Mouse (Mus musculus) liver (tissue): ENCODE measurements around the gene Pdik1l.
A peak's percentile ranks its signal among the peaks of the same experiment; 100 is the strongest.

Source experiments
- DNase-seq: peaks from one replicate; pipeline ENCODE4 v3.0.0-alpha.2; 2020; ENCODE audit warnings: mixed read lengths

Pdik1l gene

GRCm38 (mm10) chr4:134287575-134288025 lies at the start of gene Pdik1l:
Gene Pdik1l (minus strand): TSS chr4:134287895.
- peak; percentile 85 for DNase-seq

GRCm38 (mm10) chr4:134330281-134330680 lies 42.6 kb upstream of the Pdik1l start:
- no peak for DNase-seq

- no peak for DNase-seq
Observed at GRCm38 (mm10) chr4:134328832-134329231, 41.1 kb upstream of the Pdik1l start.

GRCm38 (mm10) chr4:134328151-134328550 lies 40.5 kb upstream of the Pdik1l start:
- no peak for DNase-seq

GRCm38 (mm10) chr4:134326859-134327530 lies 39.3 kb upstream of the Pdik1l start:
- DNase-seq = no peak

GRCm38 (mm10) chr4:134324655-134325054 lies 37.0 kb upstream of the Pdik1l start:
- no peak for DNase-seq

GRCm38 (mm10) chr4:134321524-134321923 lies 33.8 kb upstream of the Pdik1l start:
- DNase-seq = no peak

- no peak for DNase-seq
Observed at GRCm38 (mm10) chr4:134319674-134320073, 32.0 kb upstream of the Pdik1l start.

- no peak for DNase-seq
Observed at GRCm38 (mm10) chr4:134319074-134319473, 31.4 kb upstream of the Pdik1l start.

GRCm38 (mm10) chr4:134316390-134316789 lies 28.7 kb upstream of the Pdik1l start:
- DNase-seq = peak; percentile 37

- no peak for DNase-seq
Observed at GRCm38 (mm10) chr4:134315470-134315869, 27.8 kb upstream of the Pdik1l start.

- DNase-seq = no peak
Observed at GRCm38 (mm10) chr4:134314876-134315275, 27.2 kb upstream of the Pdik1l start, which contains the start of gene Trim63. Gene Trim63 (plus strand): TSS chr4:134315120.

- no peak for DNase-seq
Observed at GRCm38 (mm10) chr4:134314081-134314655, 26.5 kb upstream of the Pdik1l start.

GRCm38 (mm10) chr4:134312901-134313300 lies 25.2 kb upstream of the Pdik1l start:
- no peak for DNase-seq

GRCm38 (mm10) chr4:134312341-134312740 lies 24.6 kb upstream of the Pdik1l start:
- no peak for DNase-seq

- DNase-seq = no peak
Observed at GRCm38 (mm10) chr4:134311784-134312183, 24.1 kb upstream of the Pdik1l start.

- no peak for DNase-seq
Observed at GRCm38 (mm10) chr4:134310656-134311055, 23.0 kb upstream of the Pdik1l start.

GRCm38 (mm10) chr4:134310106-134310505 lies 22.4 kb upstream of the Pdik1l start:
- no peak for DNase-seq

GRCm38 (mm10) chr4:134307367-134308072 lies 19.8 kb upstream of the Pdik1l start:
- DNase-seq = peak; percentile 67

GRCm38 (mm10) chr4:134306963-134307362 lies 19.3 kb upstream of the Pdik1l start:
- no peak for DNase-seq

- no peak for DNase-seq
Observed at GRCm38 (mm10) chr4:134302084-134302483, 14.4 kb upstream of the Pdik1l start.

- no peak for DNase-seq
Observed at GRCm38 (mm10) chr4:134300316-134300715, 12.6 kb upstream of the Pdik1l start.

- no peak for DNase-seq
Observed at GRCm38 (mm10) chr4:134299498-134299810, 11.8 kb upstream of the Pdik1l start.
